Mouse (Mus musculus) thymus, adult 2 months (tissue): ENCODE data around the gene Wif1.

ENCODE experiments used
- CTCF ChIP-seq: fragments of 200-500 bp; IDR thresholded peaks from 2 replicates; pipeline ENCODE4 v1.5.1; 2012; ENCODE audit warnings: mild to moderate bottlenecking, control low read depth, low read length, moderate library complexity, borderline replicate concordance; ENCODE audit not compliant: control insufficient read depth, poor library complexity, insufficient read depth; ENCODE audit errors: extremely low read depth
- POLR2A ChIP-seq: fragments of 200-500 bp; IDR thresholded peaks from 2 replicates; pipeline ENCODE4 v1.6.1; 2012; ENCODE audit warnings: mild to moderate bottlenecking, low read length, control low read depth, moderate library complexity; ENCODE audit not compliant: control insufficient read depth, poor library complexity, insufficient read depth; ENCODE audit errors: extremely low read depth

DNA sequence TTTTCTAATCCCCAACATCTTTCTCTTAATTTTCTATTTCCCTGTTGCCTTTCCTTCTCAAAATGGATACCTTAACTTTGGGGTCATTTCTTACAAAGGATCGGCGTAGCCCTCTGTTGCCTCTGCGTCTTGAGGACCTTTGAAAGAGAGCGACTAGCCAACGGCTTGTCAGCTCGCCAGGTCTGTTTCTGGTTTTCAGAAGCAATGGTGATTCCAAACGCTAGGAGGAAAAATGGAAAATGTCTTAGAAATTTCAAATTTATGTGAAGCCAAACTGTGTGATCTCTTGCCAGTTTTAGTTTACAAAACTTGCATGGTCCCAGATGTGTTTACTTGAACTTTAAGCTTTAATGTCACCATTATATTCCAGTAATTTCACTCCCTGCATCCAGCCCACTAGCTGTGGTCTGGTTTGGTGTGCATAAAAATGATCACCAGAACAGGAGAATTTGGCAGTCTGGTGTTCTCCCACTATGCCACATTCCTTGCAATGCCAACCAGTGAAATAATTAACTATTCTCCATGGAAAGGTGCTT lies 33.7 kb downstream of the Wif1 start:
- TF ChIP-seq POLR2A (no peak), CTCF (no peak)
